Mouse (Mus musculus): ENCODE data around the gene Dnajc27.

The Dnajc27 gene

GRCm38 (mm10) chr12:4078069-4078468 is 4.3 kb upstream of the Dnajc27 start:
- intact Hi-C loops (cut with DNase I), result no loop called here

- intact Hi-C loops (cut with DNase I), result loop anchor here (2.0 to 5.0 kb wide), 3 partner anchors 98 to 418 kb away; no protein-coding TSS in a partner anchor
Measured at GRCm38 (mm10) chr12:4080311-4080710, 2.1 kb upstream of the Dnajc27 start.

- intact Hi-C loops (cut with DNase I), result loop anchor here (5.0 kb wide), 1 partner anchor 421 kb away; no protein-coding TSS in a partner anchor
Measured at GRCm38 (mm10) chr12:4083441-4083840, 1.1 kb downstream of the Dnajc27 start.

GRCm38 (mm10) chr12:4107383-4107782 is 25.0 kb downstream of the Dnajc27 start:
- intact Hi-C loops (cut with DNase I), result loop anchor here (5.0 kb wide), 1 partner anchor 440 kb away; no protein-coding TSS in a partner anchor

DNA sequence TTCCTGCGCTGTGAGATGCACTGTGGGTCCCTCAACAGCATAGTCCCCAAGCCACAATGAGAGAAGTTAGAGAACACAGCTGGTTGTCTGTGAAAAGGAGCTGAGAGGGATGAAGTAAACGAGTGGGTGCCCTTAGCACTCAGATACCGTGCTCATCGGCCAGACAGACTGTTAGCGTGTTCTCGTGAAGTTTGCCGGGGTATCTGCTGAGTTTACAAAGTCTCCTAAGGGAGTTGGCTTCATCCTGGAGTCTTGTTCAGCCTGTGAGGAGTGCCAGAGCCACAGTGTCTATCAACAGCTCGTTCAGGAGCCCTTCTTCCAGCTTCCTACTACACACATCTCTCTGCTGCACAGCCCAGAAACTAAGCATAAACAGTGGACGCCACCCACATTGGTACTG is 33.7 kb downstream of the Dnajc27 start:
- intact Hi-C loops (cut with DNase I), result no loop called here

- intact Hi-C loops (cut with DNase I), result no loop called here
Measured at GRCm38 (mm10) chr12:4117136-4117535, 34.8 kb downstream of the Dnajc27 start.

GRCm38 (mm10) chr12:4117579-4117978 is 35.2 kb downstream of the Dnajc27 start:
- intact Hi-C loops (cut with DNase I), result no loop called here

GRCm38 (mm10) chr12:4127346-4127745 is 45.0 kb downstream of the Dnajc27 start:
- intact Hi-C loops (cut with DNase I), result no loop called here

GRCm38 (mm10) chr12:4132941-4133846 is 50.8 kb downstream of the Dnajc27 start, which contains the start of gene Adcy3:
Adcy3 (plus strand) TSS chr12:4133103.
- intact Hi-C loops (cut with DNase I), result no loop called here

- intact Hi-C loops (cut with DNase I), result no loop called here
Measured at GRCm38 (mm10) chr12:4133847-4134212, 51.4 kb downstream of the Dnajc27 start.

GRCm38 (mm10) chr12:4143179-4143578 is 60.8 kb downstream of the Dnajc27 start:
- intact Hi-C loops (cut with DNase I), result no loop called here

DNA sequence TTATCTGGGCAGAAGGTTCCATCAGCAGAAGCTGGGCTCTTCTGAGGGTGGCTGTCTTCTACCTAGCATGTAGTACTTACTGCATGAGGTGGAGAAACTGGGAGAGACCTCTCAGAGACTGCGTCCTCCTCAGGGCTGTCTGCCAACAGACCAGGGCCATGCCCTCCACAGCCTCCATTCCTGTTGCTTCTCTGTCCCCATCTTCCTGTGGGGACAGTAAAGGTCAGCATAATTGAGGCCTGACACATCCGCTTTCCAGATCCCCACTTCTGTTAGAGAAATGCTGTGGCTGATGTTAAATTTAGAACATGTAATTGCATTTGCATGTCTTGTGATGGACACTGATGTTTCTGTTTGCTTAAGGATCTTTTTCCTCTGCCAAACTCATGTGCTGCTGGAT is 68.6 kb downstream of the Dnajc27 start:
- intact Hi-C loops (cut with DNase I), result no loop called here

DNA sequence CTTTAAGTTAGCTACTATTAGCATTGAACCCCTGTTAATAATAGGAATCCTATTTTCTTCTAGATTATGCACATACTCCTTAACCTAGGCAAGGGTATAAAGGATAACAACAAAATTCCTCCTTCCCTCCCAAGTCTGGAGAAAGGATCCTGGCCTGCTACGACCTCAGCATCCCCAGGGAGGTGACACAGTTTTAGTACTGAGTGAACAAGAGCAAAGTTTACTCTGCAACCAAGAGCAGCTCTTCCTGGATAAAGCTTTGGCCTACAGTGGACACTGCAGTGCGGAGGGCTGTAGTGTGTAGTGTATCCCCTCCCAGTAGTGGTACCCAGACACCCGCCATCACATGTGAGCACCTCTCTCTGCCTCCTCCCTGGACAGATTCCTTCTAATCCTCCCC is 69.6 kb downstream of the Dnajc27 start:
- intact Hi-C loops (cut with DNase I), result no loop called here

- intact Hi-C loops (cut with DNase I), result no loop called here
Measured at GRCm38 (mm10) chr12:4157466-4157865, 75.1 kb downstream of the Dnajc27 start.

DNA sequence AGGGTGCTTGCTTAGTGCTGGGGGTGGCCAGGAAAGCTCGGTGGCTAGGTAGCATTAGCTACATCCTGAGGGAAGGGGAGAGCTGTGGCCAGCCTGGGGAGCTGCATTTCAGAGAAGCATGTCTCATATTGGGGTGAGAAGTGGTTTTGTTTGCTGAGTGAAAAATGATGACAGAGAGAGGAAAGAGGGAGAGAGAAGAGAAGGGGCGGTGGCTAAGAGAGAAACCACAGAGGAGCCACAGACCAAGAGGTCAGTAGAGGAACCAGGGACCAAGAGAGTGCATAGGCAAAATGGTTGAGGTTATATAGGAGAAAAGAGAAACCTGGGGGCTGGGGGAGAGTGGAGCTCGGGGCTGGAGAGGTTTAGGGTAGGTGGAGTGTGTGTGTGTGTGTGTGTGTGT is 75.8 kb downstream of the Dnajc27 start:
- intact Hi-C loops (cut with DNase I), result no loop called here

DNA sequence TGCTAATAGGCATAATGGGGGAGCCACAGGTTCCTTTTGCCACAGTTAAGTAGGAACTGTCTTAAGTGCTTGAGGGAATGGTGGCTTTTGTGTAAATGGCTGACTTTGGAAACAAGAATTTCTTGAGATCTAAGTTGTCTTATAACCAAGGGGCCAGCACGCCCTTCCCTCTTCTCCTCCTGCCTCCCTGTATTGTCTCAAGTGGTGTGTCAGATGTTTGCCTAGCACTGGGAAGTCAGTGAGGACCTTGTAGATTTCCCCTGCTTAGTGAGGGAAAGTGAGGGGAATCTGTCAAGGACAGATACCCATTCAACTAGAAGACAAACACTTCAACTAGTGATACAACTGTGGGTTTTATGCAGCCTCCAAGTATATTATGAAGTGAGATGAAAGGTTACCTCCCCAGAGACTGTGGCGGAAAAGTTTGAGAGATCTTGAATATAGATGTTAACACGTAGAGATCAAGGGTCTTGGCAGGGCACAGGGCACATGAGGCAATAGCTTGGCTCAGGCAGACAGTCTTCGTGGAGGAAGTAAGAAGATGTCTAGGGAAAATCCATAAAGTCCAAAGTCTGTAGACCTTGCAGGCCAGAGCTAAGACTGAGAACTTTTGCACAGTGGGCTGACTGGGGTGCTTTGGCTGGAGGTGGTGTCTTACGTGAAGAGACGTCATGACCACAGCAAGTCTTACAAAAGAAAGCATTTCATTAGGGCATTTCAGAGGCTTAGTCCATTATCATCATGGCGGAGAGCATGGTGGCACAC is 76.7 kb downstream of the Dnajc27 start:
- intact Hi-C loops (cut with DNase I), result no loop called here

Measured in adrenal gland (tissue).